Mouse (Mus musculus): ENCODE measurements around the gene Troap.
"Not testable (repeated sequence)": the region's sequence is repeated elsewhere in the genome, so short reads cannot be mapped to it uniquely, and the experiment has no call there.

Gene Troap

GRCm38 (mm10) chr15:99039996-99040919, 34.1 kb upstream of the Troap start:
- in situ Hi-C loops (cut with MboI, MseI): loop anchor here in 1 of 2 experiments (10.0 kb wide), 2 partner anchors 155 to 525 kb away; no protein-coding TSS in a partner anchor

- in situ Hi-C loops (cut with MboI, MseI): loop anchor here in 1 of 2 experiments (10.0 kb wide), 1 partner anchor 154 kb away; no protein-coding TSS in a partner anchor
Measured at GRCm38 (mm10) chr15:99040920-99041856, 33.2 kb upstream of the Troap start.

- in situ Hi-C loops (cut with MboI, MseI): loop anchor here in 1 of 2 experiments (10.0 kb wide), 1 partner anchor 152 kb away; no protein-coding TSS in a partner anchor
Measured at GRCm38 (mm10) chr15:99042334-99042733, 32.0 kb upstream of the Troap start.

- in situ Hi-C loops (cut with MboI, MseI): loop anchor here in 1 of 2 experiments (10.0 kb wide), 1 partner anchor 150 kb away; no protein-coding TSS in a partner anchor
Measured at GRCm38 (mm10) chr15:99044854-99045253, 29.5 kb upstream of the Troap start.

GRCm38 (mm10) chr15:99045734-99046133, 28.6 kb upstream of the Troap start:
- in situ Hi-C loops (cut with MboI, MseI): loop anchor here in 1 of 2 experiments (10.0 kb wide), 1 partner anchor 149 kb away; no protein-coding TSS in a partner anchor

GRCm38 (mm10) chr15:99049473-99050253, 24.7 kb upstream of the Troap start:
- in situ Hi-C loops (cut with MboI, MseI): loop anchor here in 1 of 2 experiments (10.0 kb wide), 2 partner anchors 65 to 145 kb away; no protein-coding TSS in a partner anchor

- in situ Hi-C loops (cut with MboI, MseI): loop anchor here in 1 of 2 experiments (10.0 kb wide), 1 partner anchor 61 kb away; no protein-coding TSS in a partner anchor
Measured at GRCm38 (mm10) chr15:99053373-99053772, 21.0 kb upstream of the Troap start.

- in situ Hi-C loops (cut with MboI, MseI): loop anchor here (5.0 to 10.0 kb wide), 2 partner anchors 60 to 72 kb away; partner anchors contain the start of gene Spats2 (in 1 of the 2)
Measured at GRCm38 (mm10) chr15:99055040-99055439, 19.3 kb upstream of the Troap start, which contains the start of gene Prph. Gene Prph, plus strand, starts transcription at chr15:99055174.

- in situ Hi-C loops (cut with MboI, MseI): loop anchor here (5.0 to 10.0 kb wide), 2 partner anchors 59 to 72 kb away; partner anchors contain the start of gene Spats2 (in 1 of the 2)
Measured at GRCm38 (mm10) chr15:99055511-99055961, 18.8 kb upstream of the Troap start.

- in situ Hi-C loops (cut with MboI, MseI): loop anchor here (5.0 to 10.0 kb wide), 2 partner anchors 58 to 71 kb away; partner anchors contain the start of gene Spats2 (in 1 of the 2)
Measured at GRCm38 (mm10) chr15:99056332-99056731, 18.0 kb upstream of the Troap start.

GRCm38 (mm10) chr15:99065557-99066165, 8.7 kb upstream of the Troap start:
- in situ Hi-C loops (cut with MboI, MseI): no loop called here

GRCm38 (mm10) chr15:99071988-99072387, 2.4 kb upstream of the Troap start:
- in situ Hi-C loops (cut with MboI, MseI): no loop called here

- in situ Hi-C loops (cut with MboI, MseI): no loop called here
Measured at GRCm38 (mm10) chr15:99074600-99075333, 392 bp downstream of the Troap start.

- in situ Hi-C loops (cut with MboI, MseI): not testable (repeated sequence)
Measured at GRCm38 (mm10) chr15:99076011-99076410, 1.6 kb downstream of the Troap start.

GRCm38 (mm10) chr15:99078181-99078910, 4.0 kb downstream of the Troap start:
- in situ Hi-C loops (cut with MboI, MseI): no loop called here

- in situ Hi-C loops (cut with MboI, MseI): no loop called here
Measured at GRCm38 (mm10) chr15:99079804-99080203, 5.4 kb downstream of the Troap start.

GRCm38 (mm10) chr15:99082322-99082721, 7.9 kb downstream of the Troap start:
- in situ Hi-C loops (cut with MboI, MseI): no loop called here

- in situ Hi-C loops (cut with MboI, MseI): no loop called here
Measured at GRCm38 (mm10) chr15:99082840-99083239, 8.5 kb downstream of the Troap start.
